Mouse (Mus musculus): ENCODE measurements around the gene Nfia.

- TF ChIP-seq CTCF (IDR thresholded peaks at IDR 0.05; ENCODE audit: low read depth, low read length), result no peak
- no peak for TF ChIP-seq POLR2A (IDR thresholded peaks at IDR 0.05; ENCODE audit: insufficient read depth, low read length)
- no peak for TF ChIP-seq EP300 (IDR thresholded peaks at IDR 0.05; ENCODE audit: insufficient read depth, low read depth, low read length)
These were observed 250.8 kb downstream of the Nfia start for GRCm38 (mm10) chr4:98023245-98023792.
